Mouse (Mus musculus): ENCODE results near the gene Gatad2a.

Gene Gatad2a

DNA sequence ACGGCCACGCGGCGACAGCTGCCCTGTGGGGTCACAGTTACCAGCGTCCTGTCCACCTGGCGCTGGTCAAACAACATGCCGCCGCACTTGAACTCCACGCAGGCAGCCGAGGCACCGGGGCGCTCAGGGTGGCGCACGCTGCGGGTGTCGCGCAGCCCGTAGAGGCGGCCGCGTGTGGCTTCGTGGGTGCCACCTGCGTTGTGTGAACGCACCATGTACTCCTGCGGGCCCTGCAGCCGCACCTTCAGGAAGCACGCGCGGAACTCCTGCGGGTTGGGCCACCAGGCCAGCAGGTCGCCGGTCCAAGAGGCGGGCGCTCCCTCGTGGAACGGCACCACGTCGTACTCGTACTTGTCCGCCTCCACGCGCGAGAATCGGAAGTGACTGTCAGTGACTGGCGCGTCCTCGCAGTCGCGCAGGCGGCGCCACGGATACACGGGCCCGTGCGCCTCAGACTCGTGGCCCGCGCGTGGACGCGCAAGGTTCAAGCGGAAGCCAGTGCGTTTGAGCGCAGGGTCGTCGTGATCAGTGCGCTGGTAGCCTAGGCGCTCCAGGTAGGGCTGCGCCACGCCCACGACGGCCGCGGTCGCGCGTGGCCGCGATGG lies 114.8 kb downstream of the Gatad2a start:
- in situ Hi-C loops (cut with MboI; ENCODE audit: unreplicated experiment in 2 of 2), result no loop called here

- in situ Hi-C loops (cut with MboI; ENCODE audit: unreplicated experiment in 2 of 2), result no loop called here
Observed at GRCm38 (mm10) chr8:69880841-69881240, 115.3 kb downstream of the Gatad2a start.

- in situ Hi-C loops (cut with MboI; ENCODE audit: unreplicated experiment in 2 of 2), result loop anchor here in 1 of 2 experiments (10.0 kb wide), 1 partner anchor 255 kb away; the partner anchor contains the start of gene Zfp868
Observed at GRCm38 (mm10) chr8:69879678-69880077, 116.5 kb downstream of the Gatad2a start.

DNA sequence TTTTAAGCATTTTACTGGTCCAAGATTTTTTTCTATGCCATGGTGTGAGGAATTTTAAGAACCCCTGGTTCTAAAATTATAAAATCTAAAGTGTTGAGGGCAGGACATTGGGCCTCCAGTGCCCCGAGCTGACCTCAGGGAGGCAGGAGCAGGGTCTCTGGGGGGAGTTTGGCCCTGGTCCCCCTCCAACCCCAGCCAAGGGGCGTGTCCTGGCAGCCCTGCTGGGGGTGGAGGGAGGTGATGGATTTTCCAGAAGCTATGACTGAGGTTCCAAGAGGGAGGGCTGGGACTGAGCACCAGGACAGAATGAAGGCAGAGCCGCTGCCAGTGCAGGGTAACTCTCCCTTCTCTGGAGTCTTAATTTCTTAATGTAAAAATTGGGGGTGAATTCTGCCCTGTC lies 118.2 kb downstream of the Gatad2a start:
- in situ Hi-C loops (cut with MboI; ENCODE audit: unreplicated experiment in 2 of 2), result loop anchor here in 1 of 2 experiments (10.0 kb wide), 1 partner anchor 253 kb away; the partner anchor contains the start of gene Zfp868

GRCm38 (mm10) chr8:69877396-69877795 lies 118.8 kb downstream of the Gatad2a start:
- in situ Hi-C loops (cut with MboI; ENCODE audit: unreplicated experiment in 2 of 2), result loop anchor here in 1 of 2 experiments (10.0 kb wide), 1 partner anchor 253 kb away; the partner anchor contains the start of gene Zfp868

GRCm38 (mm10) chr8:69876967-69877366 lies 119.2 kb downstream of the Gatad2a start:
- in situ Hi-C loops (cut with MboI; ENCODE audit: unreplicated experiment in 2 of 2), result loop anchor here in 1 of 2 experiments (10.0 kb wide), 1 partner anchor 252 kb away; the partner anchor contains the start of gene Zfp868

GRCm38 (mm10) chr8:69876097-69876496 lies 120.1 kb downstream of the Gatad2a start:
- in situ Hi-C loops (cut with MboI; ENCODE audit: unreplicated experiment in 2 of 2), result loop anchor here in 1 of 2 experiments (10.0 kb wide), 1 partner anchor 251 kb away; the partner anchor contains the start of gene Zfp868

GRCm38 (mm10) chr8:69874654-69875053 lies 121.5 kb downstream of the Gatad2a start:
- in situ Hi-C loops (cut with MboI; ENCODE audit: unreplicated experiment in 2 of 2), result loop anchor here in 1 of 2 experiments (10.0 to 25.0 kb wide), 2 partner anchors 250 to 537 kb away; partner anchors contain the start of gene Zfp868

GRCm38 (mm10) chr8:69874155-69874554 lies 122.0 kb downstream of the Gatad2a start:
- in situ Hi-C loops (cut with MboI; ENCODE audit: unreplicated experiment in 2 of 2), result loop anchor here in 1 of 2 experiments (10.0 to 25.0 kb wide), 2 partner anchors 249 to 537 kb away; partner anchors contain the start of gene Zfp868

DNA sequence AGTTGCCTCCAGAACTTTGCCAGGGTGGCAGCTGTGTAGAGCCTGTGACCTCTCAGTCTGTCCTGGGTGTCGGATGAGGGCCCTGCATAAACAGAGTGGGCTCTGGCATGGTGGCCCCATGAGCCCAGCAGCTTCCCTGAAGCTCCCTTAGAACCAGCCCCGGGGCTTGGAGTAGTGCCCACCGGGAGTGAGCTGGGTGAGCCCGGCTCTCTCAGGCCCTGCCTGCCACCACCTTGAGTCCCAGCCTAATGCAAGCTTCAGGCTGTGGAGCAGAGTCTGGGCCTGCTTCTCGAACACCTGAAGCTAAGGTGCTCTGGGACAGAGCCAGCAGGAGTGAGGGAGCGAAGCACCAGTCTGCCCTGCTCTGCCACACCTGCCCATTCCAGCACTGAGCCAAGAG lies 125.3 kb downstream of the Gatad2a start:
- in situ Hi-C loops (cut with MboI; ENCODE audit: unreplicated experiment in 2 of 2), result loop anchor here in 1 of 2 experiments (10.0 to 25.0 kb wide), 2 partner anchors 246 to 534 kb away; partner anchors contain the start of gene Zfp868

DNA sequence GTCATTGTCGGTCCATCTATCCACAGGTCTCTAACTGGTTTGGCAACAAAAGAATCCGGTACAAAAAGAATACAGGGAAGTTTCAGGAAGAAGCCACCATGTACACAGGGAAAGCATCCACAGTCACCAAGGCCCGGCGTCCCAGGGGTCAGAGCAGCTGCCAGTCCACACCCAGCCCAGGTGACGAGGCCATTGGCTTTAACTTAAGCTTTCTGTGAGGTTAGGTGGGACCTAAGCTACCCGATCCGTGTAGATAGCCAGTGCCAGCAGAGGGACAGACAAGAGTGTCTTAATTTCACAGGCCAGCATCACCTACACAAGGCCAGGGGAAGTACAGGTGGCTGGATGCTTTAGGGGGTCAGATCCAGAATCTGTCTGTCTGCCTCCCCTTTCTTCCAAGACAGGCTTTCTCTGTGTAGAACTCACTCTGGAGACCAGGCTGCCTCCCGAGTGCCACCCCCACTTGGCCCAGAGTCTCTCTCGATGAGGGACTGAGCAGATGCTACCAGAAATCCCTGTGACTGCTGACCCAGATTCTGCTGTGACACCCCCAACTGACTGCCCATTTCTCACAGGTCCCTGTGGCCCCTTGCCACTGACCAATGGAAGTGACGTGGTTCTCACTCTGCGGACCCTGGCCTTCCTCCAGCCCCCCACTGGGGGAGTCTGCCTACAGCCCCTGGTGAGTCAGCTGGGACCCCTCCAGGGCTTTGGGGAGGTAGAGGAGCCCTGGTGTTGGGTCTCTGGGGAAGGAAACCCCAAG lies 126.0 kb downstream of the Gatad2a start:
- in situ Hi-C loops (cut with MboI; ENCODE audit: unreplicated experiment in 2 of 2), result loop anchor here in 1 of 2 experiments (10.0 to 25.0 kb wide), 2 partner anchors 245 to 533 kb away; partner anchors contain the start of gene Zfp868

DNA sequence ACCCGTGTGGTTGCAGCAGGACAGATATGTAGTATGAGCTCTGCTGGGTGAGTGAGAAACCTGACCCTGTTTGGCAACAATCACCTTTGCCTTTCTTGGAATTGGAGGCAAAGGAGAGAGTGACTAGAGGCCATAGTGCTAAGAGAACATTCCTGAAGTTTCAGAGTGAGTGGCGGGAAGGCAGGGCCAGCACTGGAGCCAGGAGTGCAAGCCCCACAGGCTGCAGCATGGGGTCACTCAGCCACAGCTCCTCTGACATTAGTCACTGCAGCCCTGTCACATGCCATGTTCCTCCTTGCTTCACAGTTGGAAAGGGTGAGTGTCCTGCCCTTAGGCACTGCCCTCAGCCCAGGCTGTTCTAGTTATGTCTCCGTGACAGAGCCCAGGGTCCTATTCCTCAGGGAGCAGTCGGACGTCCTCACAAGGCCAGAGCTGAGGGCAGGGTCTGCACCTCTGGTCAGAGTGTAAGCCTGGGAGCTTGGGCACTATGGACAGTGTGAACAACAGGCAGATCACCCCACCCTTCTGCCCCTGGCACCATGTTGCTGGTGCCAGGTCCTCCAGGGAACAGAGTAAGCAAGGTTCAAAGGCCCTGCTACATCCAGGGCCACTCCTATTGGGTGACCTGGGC lies 128.4 kb downstream of the Gatad2a start:
- in situ Hi-C loops (cut with MboI; ENCODE audit: unreplicated experiment in 2 of 2), result loop anchor here (10.0 to 25.0 kb wide), 2 partner anchors 531 to 543 kb away; no protein-coding TSS in a partner anchor

DNA sequence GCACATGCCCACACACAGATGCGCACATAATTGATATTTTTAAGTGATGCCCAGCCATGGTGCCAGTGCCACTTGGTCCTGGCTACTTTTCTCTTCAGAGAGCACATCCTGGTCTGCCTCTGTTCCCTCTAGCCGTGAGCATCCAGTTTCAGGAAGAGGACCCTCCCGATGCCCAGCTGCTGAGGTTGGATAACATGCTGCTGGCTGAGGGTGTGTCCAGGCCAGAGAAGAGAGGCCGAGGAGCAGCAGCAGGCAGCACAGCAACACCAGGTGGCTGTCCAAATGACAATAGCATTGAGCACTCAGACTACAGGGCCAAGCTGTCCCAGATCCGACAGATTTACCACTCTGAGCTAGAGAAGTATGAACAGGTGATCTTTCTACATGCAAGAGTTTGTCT lies 132.0 kb downstream of the Gatad2a start:
- in situ Hi-C loops (cut with MboI; ENCODE audit: unreplicated experiment in 2 of 2), result loop anchor here (10.0 to 25.0 kb wide), 2 partner anchors 527 to 539 kb away; no protein-coding TSS in a partner anchor

DNA sequence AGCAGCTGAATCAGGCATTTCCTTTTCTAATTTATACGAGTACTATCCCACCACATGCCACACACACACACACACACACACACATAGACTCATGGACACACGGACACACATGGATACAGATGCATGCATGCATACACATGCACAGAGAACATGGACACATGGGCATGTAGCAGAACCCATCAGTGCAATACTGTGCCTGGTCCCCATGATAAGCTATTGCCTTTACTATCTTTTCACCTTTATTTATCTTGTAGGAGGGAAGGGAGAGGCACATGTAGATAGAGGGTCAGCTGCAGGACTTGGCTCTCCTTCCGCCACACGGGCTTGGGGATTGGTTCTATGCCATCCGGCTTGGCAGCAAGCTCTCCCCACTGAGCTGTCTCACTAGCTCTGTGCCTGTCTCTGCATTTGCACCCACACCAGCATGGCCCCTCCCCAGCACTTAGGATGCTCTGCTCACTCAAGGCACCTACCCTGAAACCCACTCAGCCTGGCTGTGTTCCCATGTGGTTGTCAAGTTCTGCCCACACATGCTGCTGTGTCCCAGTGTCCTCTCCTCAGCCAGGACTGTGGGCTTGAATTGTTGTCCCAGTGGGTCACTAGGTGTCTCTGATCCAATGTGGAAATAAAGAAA lies 132.7 kb downstream of the Gatad2a start:
- in situ Hi-C loops (cut with MboI; ENCODE audit: unreplicated experiment in 2 of 2), result loop anchor here (10.0 to 25.0 kb wide), 2 partner anchors 526 to 539 kb away; no protein-coding TSS in a partner anchor

DNA sequence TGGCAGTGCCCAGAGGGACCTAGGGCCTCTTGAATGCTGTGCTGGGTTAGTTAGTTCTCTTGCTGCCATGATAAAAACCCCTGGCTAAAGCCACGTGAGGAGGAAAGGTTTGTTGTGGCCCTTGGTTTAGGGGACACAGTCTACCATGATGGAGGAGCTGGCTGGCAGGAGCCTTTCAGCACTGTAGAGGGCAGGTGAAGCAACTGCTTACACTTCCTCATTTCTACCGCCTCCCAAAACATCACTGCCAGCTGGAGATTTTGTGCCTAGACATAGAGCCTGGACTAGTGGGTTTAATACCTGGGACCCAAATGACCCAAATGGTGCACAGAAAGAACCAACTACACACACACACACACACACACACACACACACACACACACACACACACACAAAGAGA lies 134.9 kb downstream of the Gatad2a start:
- in situ Hi-C loops (cut with MboI; ENCODE audit: unreplicated experiment in 2 of 2), result loop anchor here (10.0 to 25.0 kb wide), 2 partner anchors 524 to 536 kb away; no protein-coding TSS in a partner anchor

- in situ Hi-C loops (cut with MboI; ENCODE audit: unreplicated experiment in 2 of 2), result loop anchor here (10.0 to 25.0 kb wide), 2 partner anchors 524 to 536 kb away; no protein-coding TSS in a partner anchor
Observed at GRCm38 (mm10) chr8:69860807-69861206, 135.4 kb downstream of the Gatad2a start.
